Mouse (Mus musculus): ENCODE measurements around the gene Sct.
A peak's percentile ranks its signal among the peaks of the same experiment; 100 is the strongest.

- no peak for TF ChIP-seq CTCF (IDR thresholded peaks at IDR 0.05; ENCODE audit: control insufficient read depth, insufficient read depth, insufficient replicate concordance, low read depth, low read length)
- TF ChIP-seq POLR2A (IDR thresholded peaks at IDR 0.05; ENCODE audit: control insufficient read depth, low read depth, low read length), result peak; percentile 56; the same call in 1 of the 2 replicates
These were observed 13.0 kb downstream of the Sct start, which contains the start of gene Irf7 for GRCm38 (mm10) chr7:141265739-141266561.
